Mouse (Mus musculus): ENCODE measurements around the gene 4931428F04Rik. TPM values are rescaled to one million over a fixed set of nuclear protein-coding genes. Genes with fewer than 3 reads are reported as not detected.

The 4931428F04Rik gene
- polyA plus RNA-seq, 1 experiment, result 1.6 TPM

GRCm38 (mm10) chr8:105290554-105291314 lies 1.1 kb upstream of the 4931428F04Rik start:
- Histone ChIP-seq H3K27me3 (replicated peaks) (peaks cover 2% of the 10 kb centered on the region), H3K4me1 (peaks cover 70% of the 10 kb centered on the region), H3K9me3 (no peaks in the 10 kb centered on the region), H3K36me3 (replicated peaks; ENCODE audit: low read length) (peaks cover 29% of the 10 kb centered on the region), H3K4me3 (replicated peaks) (peak overlapping the region; percentile 94)
- TF ChIP-seq FLI1 (IDR thresholded peaks at IDR 0.05; ENCODE audit: low read length) (no peak), GATA1 (IDR thresholded peaks at IDR 0.05; ENCODE audit: borderline replicate concordance, low read length) (no peak)

GRCm38 (mm10) chr8:105288958-105289732 lies 519 bp downstream of the 4931428F04Rik start:
- TF ChIP-seq GATA1 (IDR thresholded peaks at IDR 0.05; ENCODE audit: borderline replicate concordance, low read length), result no peak; the same call in 2 of the 3 replicates
- no peak for TF ChIP-seq FLI1 (IDR thresholded peaks at IDR 0.05; ENCODE audit: low read length)
- Histone ChIP-seq H3K27me3 (replicated peaks) (peaks cover 9% of the 10 kb centered on the region), H3K9me3 (no peaks in the 10 kb centered on the region), H3K36me3 (replicated peaks; ENCODE audit: low read length) (peaks cover 28% of the 10 kb centered on the region), H3K4me3 (replicated peaks) (peak overlapping the region; percentile 94), H3K4me1 (peaks cover 61% of the 10 kb centered on the region)

GRCm38 (mm10) chr8:105288231-105288630 lies 1.4 kb downstream of the 4931428F04Rik start:
- peaks cover 9% of the 10 kb centered on the region for H3K27me3 ChIP-seq (replicated peaks)
- H3K4me3 ChIP-seq (replicated peaks), result no peak overlapping the region
- H3K36me3 ChIP-seq (replicated peaks; ENCODE audit: low read length), result peaks cover 19% of the 10 kb centered on the region
- TF ChIP-seq GATA1 (IDR thresholded peaks at IDR 0.05; ENCODE audit: borderline replicate concordance, low read length), result no peak
- TF ChIP-seq FLI1 (IDR thresholded peaks at IDR 0.05; ENCODE audit: low read length), result no peak
- H3K9me3 ChIP-seq, result no peaks in the 10 kb centered on the region
- H3K4me1 ChIP-seq, result peaks cover 58% of the 10 kb centered on the region

- no peaks in the 10 kb centered on the region for H3K9me3 ChIP-seq
Measured at GRCm38 (mm10) chr8:105286907-105287306, 2.8 kb downstream of the 4931428F04Rik start.

GRCm38 (mm10) chr8:105285514-105285913 lies 4.2 kb downstream of the 4931428F04Rik start:
- Histone ChIP-seq H3K4me1 (peaks cover 55% of the 10 kb centered on the region), H3K4me3 (replicated peaks) (no peak overlapping the region), H3K27me3 (replicated peaks) (peaks cover 17% of the 10 kb centered on the region), H3K36me3 (replicated peaks; ENCODE audit: low read length) (peaks cover 16% of the 10 kb centered on the region), H3K9me3 (peaks cover 3% of the 10 kb centered on the region; the same call in 1 of the 2 replicates)
- TF ChIP-seq FLI1 (IDR thresholded peaks at IDR 0.05; ENCODE audit: low read length), result no peak
- no peak for TF ChIP-seq GATA1 (IDR thresholded peaks at IDR 0.05; ENCODE audit: borderline replicate concordance, low read length)

More at GRCm38 (mm10) chr8:105286907-105287306, 2.8 kb downstream of the 4931428F04Rik start:
- Histone ChIP-seq H3K4me1 (peaks cover 62% of the 10 kb centered on the region), H3K4me3 (replicated peaks) (no peak overlapping the region), H3K36me3 (replicated peaks; ENCODE audit: low read length) (peaks cover 10% of the 10 kb centered on the region), H3K27me3 (replicated peaks) (peaks cover 11% of the 10 kb centered on the region)
- TF ChIP-seq FLI1 (IDR thresholded peaks at IDR 0.05; ENCODE audit: low read length) (no peak), GATA1 (IDR thresholded peaks at IDR 0.05; ENCODE audit: borderline replicate concordance, low read length) (no peak)

GRCm38 (mm10) chr8:105283074-105283473 lies 6.6 kb downstream of the 4931428F04Rik start:
- H3K4me1 ChIP-seq, result peaks cover 50% of the 10 kb centered on the region

GRCm38 (mm10) chr8:105282239-105282638 lies 7.4 kb downstream of the 4931428F04Rik start:
- peaks cover 16% of the 10 kb centered on the region for H3K36me3 ChIP-seq (replicated peaks; ENCODE audit: low read length)
- no peak overlapping the region for H3K4me3 ChIP-seq (replicated peaks)
- H3K9me3 ChIP-seq, result peaks cover 3% of the 10 kb centered on the region; the same call in 1 of the 2 replicates
- TF ChIP-seq FLI1 (IDR thresholded peaks at IDR 0.05; ENCODE audit: low read length) (no peak), GATA1 (IDR thresholded peaks at IDR 0.05; ENCODE audit: borderline replicate concordance, low read length) (no peak)
- peaks cover 49% of the 10 kb centered on the region for H3K27me3 ChIP-seq (replicated peaks)
- peaks cover 52% of the 10 kb centered on the region for H3K4me1 ChIP-seq

More at GRCm38 (mm10) chr8:105283074-105283473, 6.6 kb downstream of the 4931428F04Rik start:
- H3K27me3 ChIP-seq (replicated peaks), result peaks cover 40% of the 10 kb centered on the region
- TF ChIP-seq FLI1 (IDR thresholded peaks at IDR 0.05; ENCODE audit: low read length) (no peak), GATA1 (IDR thresholded peaks at IDR 0.05; ENCODE audit: borderline replicate concordance, low read length) (no peak)
- H3K9me3 ChIP-seq, result peaks cover 3% of the 10 kb centered on the region; the same call in 1 of the 2 replicates
- peak overlapping the region; percentile 89 for H3K4me3 ChIP-seq (replicated peaks)
- H3K36me3 ChIP-seq (replicated peaks; ENCODE audit: low read length), result peaks cover 16% of the 10 kb centered on the region

GRCm38 (mm10) chr8:105281821-105282220 lies 7.8 kb downstream of the 4931428F04Rik start:
- Histone ChIP-seq H3K9me3 (peaks cover 3% of the 10 kb centered on the region; the same call in 1 of the 2 replicates), H3K4me3 (replicated peaks) (no peak overlapping the region), H3K36me3 (replicated peaks; ENCODE audit: low read length) (peaks cover 16% of the 10 kb centered on the region), H3K4me1 (peaks cover 54% of the 10 kb centered on the region), H3K27me3 (replicated peaks) (peaks cover 53% of the 10 kb centered on the region)
- TF ChIP-seq GATA1 (IDR thresholded peaks at IDR 0.05; ENCODE audit: borderline replicate concordance, low read length), result no peak
- TF ChIP-seq FLI1 (IDR thresholded peaks at IDR 0.05; ENCODE audit: low read length), result no peak

GRCm38 (mm10) chr8:105280567-105280966 lies 9.1 kb downstream of the 4931428F04Rik start:
- peaks cover 62% of the 10 kb centered on the region for H3K27me3 ChIP-seq (replicated peaks)
- peaks cover 58% of the 10 kb centered on the region for H3K4me1 ChIP-seq
- TF ChIP-seq FLI1 (IDR thresholded peaks at IDR 0.05; ENCODE audit: low read length) (no peak), GATA1 (IDR thresholded peaks at IDR 0.05; ENCODE audit: borderline replicate concordance, low read length) (no peak)
- H3K9me3 ChIP-seq, result peaks cover 3% of the 10 kb centered on the region; the same call in 1 of the 2 replicates
- H3K4me3 ChIP-seq (replicated peaks), result no peak overlapping the region
- H3K36me3 ChIP-seq (replicated peaks; ENCODE audit: low read length), result peaks cover 16% of the 10 kb centered on the region

All from megakaryocyte, embryonic 14.5 days (primary cell).